Comparison of ENCODE assay signal across 12 mouse cellular contexts in the genomic region with DNA sequence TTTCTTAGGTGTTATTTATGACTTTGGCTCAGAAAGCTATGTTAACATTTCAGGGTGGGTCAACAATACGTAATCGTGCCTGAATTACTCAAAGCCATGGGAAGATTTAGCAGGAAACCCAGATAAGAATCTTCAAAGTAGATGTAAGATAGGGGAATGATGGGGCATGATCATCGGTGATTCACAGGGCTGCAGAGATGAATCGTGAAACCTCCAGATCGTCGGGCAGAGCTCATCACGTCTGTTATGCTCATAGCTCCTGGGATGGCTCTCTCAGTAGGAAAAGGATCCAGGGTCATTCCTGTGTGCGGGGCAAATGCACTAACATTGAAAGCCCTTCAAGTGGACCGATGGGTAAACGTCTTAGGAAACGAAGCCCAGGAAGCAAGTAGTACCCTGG. TPM values are rescaled to one million over a fixed set of nuclear protein-coding genes. Genes with fewer than 3 reads are reported as not detected.
DNase-seq lines count a peak whose midpoint lies in the region.
"Had no signal": no experiment of that assay in that cellular context is flagged by ENCODE, and none has a peak within 500 bp of the region (broad histone marks: within the 10 kb centered on the region; RNA-seq: fewer than 3 reads in every experiment).

No protein-coding gene starts in this region.

- DNase-seq in adrenal gland, adult 2 months = peak; percentile 65
- DNase-seq in adrenal gland, postnatal 4 days (ENCODE audit: low spot score in 2 of 2) = no peak
- DNase-seq in adrenal gland, postnatal 14 days = peak; percentile 32
- DNase-seq in adrenal gland, adult 8-10 months = no peak
- peak; percentile 28 to 33 for DNase-seq in adrenal gland, postnatal 36 days
- no peak for DNase-seq in urinary bladder, postnatal 36 days (ENCODE audit: low spot score in 2 of 2)
- DNase-seq: cerebellum, adult 11-12 months; cerebellum, adult 2 months; cerebellum, adult 9-10 months; cerebellum, postnatal 10 days; cerebellum, postnatal 25 days; forebrain, postnatal 0 days had no signal

RNA-seq across cellular contexts. Expression of a gene that starts 12.0 kb away (rescaled TPM):
- total RNA-seq in adrenal gland, adult 2 months (2021) = 100 to 1,000 TPM in 1 of 2 experiments, 10 to 100 TPM in 1; 79.2 to 131 TPM
- polyA plus RNA-seq in adrenal gland, adult 2 months (2012; rRNA removed) = 97.2 and 127 TPM in 2 replicates
- total RNA-seq in adrenal gland, postnatal 4 days (2021) = 10 to 100 TPM; 47.3 to 61.6 TPM
- total RNA-seq in adrenal gland, postnatal 14 days (2021) = 56.4 and 56.9 TPM in 2 replicates
- 100 to 1,000 TPM in 1 of 4 experiments, 10 to 100 TPM in 3; 67.0 to 111 (median 83.5) TPM for total RNA-seq in adrenal gland, adult 8-10 months (2022)
- total RNA-seq in adrenal gland, postnatal 36 days (2021) = 100 to 1,000 TPM in 1 of 2 experiments, 10 to 100 TPM in 1; 88.7 to 112 TPM

Comparison
In these comparisons a context has a peak if more than half of its experiments do, and no peak if none do; other contexts are left out.
1. DNase-seq: peak in adrenal gland, adult 2 months (single experiment), adrenal gland, postnatal 14 days (single experiment) and adrenal gland, postnatal 36 days (2 of 2); none in adrenal gland, postnatal 4 days (0 of 2), adrenal gland, adult 8-10 months (single experiment) and urinary bladder, postnatal 36 days (0 of 2).